Mouse (Mus musculus) embryonic facial prominence, embryonic 10.5 days (tissue): ENCODE results near the gene Rab3il1. TPM values are rescaled to one million over a fixed set of nuclear protein-coding genes. Genes with fewer than 3 reads are reported as not detected.

Experiments
- DNase-seq: peaks from one replicate; pipeline ENCODE4 v3.0.0-alpha.2; 2017; ENCODE audit warnings: low spot score
- H3K27ac ChIP-seq: fragments of 300-500 bp; sonication (generic); replicated peaks from 2 replicates; pipeline ENCODE4 v1.5.1; 2016; ENCODE audit warnings: mild to moderate bottlenecking
- H3K27me3 ChIP-seq: fragments of 300-500 bp; sonication (generic); replicated peaks from 2 replicates; pipeline ENCODE4 v1.6.1; 2016; ENCODE audit warnings: low read depth, mild to moderate bottlenecking; ENCODE audit not compliant: poor library complexity, severe bottlenecking
- H3K36me3 ChIP-seq: fragments of 300-500 bp; sonication (generic); replicated peaks from 2 replicates; pipeline ENCODE4 v1.6.1; 2016; ENCODE audit warnings: mild to moderate bottlenecking, moderate library complexity
- H3K4me1 ChIP-seq: fragments of 300-500 bp; sonication (generic); 2 replicates; pipeline ENCODE4 v1.6.1; 2016
- H3K4me3 ChIP-seq: fragments of 300-500 bp; sonication (generic); 2 replicates; pipeline ENCODE4 v1.5.1; 2016; ENCODE audit warnings: mild to moderate bottlenecking, moderate library complexity
- H3K9me3 ChIP-seq: fragments of 300-500 bp; sonication (generic); 2 replicates; pipeline ENCODE4 v1.6.1; 2016; ENCODE audit warnings: mild to moderate bottlenecking
- WGBS: fragments of 180-500 bp; shearing (Covaris S2); methylation state at CpG from one replicate; pipeline ENCODE4 v1.1.7; 2016; 5-methylcytosine and 5-hydroxymethylcytosine counted together
- polyA plus RNA-seq: library from polyadenylated mRNA; unstranded; fragments of >200 nt; fragmentation: Nextera tagmentation; extraction: Ambion mirVana; gene quantifications from 2 replicates; pipeline ENCODE4 v1.2.1, GENCODE M21; 2016

Gene Rab3il1
- 51.7 and 57.4 TPM in 2 replicates for polyA plus RNA-seq

GRCm38 (mm10) chr19:10001206-10001969 is at the start of gene Rab3il1, which contains the start of gene Best1:
Gene Rab3il1, plus strand, starts transcription at chr19:10001669.
Gene Best1, minus strand, starts transcription at chr19:10001633.
- no peak for DNase-seq
- no peaks in the 10 kb centered on the region for H3K4me1 ChIP-seq
- 0 out of 2 replicates have a peak, but pooled peaks cover 4% of the 10 kb centered on the region for H3K9me3 ChIP-seq
- WGBS = 79% methylated on average over 7 of the region's 7 CpGs
- no peaks in the 10 kb centered on the region for H3K27me3 ChIP-seq
- H3K4me3 ChIP-seq = no peak within 1 kb of the TSS
- H3K36me3 ChIP-seq = no peaks in the 10 kb centered on the region
- H3K27ac ChIP-seq = peak within 1 kb of the TSS; percentile 19; the same call in 1 of the 2 replicates

DNA sequence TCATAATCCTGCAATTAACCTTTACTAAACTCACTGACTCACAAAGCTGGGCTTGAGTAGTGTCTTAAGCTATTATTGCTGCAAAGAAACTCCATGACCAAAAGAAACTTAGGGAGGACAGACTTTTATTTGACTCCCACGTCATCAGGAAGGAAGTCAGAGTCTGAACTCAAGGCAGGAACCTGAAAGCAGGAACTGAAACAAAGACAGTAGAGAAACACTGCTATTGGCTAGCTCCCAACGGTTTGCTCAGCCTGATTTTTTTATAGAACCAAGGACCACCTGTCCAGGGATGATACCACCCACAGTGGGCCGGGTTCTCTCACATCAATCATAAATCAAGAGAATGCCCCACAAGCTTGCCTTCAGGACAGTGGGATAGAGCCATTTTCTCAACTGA is 49.1 kb upstream of the Rab3il1 start:
- H3K27me3 ChIP-seq = no peaks in the 10 kb centered on the region
- DNase-seq = no peak
- H3K9me3 ChIP-seq = 0 out of 2 replicates have a peak, but pooled peaks cover 2% of the 10 kb centered on the region
- no peak overlapping the region for H3K27ac ChIP-seq
- no peaks in the 10 kb centered on the region for H3K36me3 ChIP-seq
- WGBS = 81% methylated on average over 3 of the region's 3 CpGs
- H3K4me1 ChIP-seq = peaks cover 14% of the 10 kb centered on the region
- H3K4me3 ChIP-seq = no peak overlapping the region

DNA sequence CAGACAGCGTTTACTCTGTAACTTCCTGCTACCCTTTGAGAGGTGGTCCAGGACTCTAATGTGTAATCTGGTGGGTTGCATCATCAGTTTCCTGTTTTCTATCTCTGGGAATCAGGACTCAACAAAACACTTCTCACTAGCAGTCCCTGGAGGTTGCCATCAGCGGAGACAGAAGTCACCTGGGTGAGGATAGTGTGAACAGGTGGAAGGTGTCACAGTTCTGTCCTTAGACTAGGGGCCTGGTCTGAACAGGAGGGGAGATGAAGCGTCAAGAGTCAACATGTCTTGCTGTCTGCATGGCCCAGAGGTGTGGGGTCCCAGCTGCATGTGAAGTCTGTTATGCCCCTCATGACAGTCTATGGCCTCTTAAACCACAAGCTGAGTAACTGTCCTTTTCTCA is 48.6 kb upstream of the Rab3il1 start:
- no peaks in the 10 kb centered on the region for H3K27me3 ChIP-seq
- WGBS = 83% methylated on average over 3 of the region's 3 CpGs
- H3K9me3 ChIP-seq = 0 out of 2 replicates have a peak, but pooled peaks cover 2% of the 10 kb centered on the region
- no peaks in the 10 kb centered on the region for H3K36me3 ChIP-seq
- H3K4me1 ChIP-seq = peaks cover 14% of the 10 kb centered on the region
- no peak for DNase-seq
- H3K27ac ChIP-seq = no peak overlapping the region
- H3K4me3 ChIP-seq = no peak overlapping the region

DNA sequence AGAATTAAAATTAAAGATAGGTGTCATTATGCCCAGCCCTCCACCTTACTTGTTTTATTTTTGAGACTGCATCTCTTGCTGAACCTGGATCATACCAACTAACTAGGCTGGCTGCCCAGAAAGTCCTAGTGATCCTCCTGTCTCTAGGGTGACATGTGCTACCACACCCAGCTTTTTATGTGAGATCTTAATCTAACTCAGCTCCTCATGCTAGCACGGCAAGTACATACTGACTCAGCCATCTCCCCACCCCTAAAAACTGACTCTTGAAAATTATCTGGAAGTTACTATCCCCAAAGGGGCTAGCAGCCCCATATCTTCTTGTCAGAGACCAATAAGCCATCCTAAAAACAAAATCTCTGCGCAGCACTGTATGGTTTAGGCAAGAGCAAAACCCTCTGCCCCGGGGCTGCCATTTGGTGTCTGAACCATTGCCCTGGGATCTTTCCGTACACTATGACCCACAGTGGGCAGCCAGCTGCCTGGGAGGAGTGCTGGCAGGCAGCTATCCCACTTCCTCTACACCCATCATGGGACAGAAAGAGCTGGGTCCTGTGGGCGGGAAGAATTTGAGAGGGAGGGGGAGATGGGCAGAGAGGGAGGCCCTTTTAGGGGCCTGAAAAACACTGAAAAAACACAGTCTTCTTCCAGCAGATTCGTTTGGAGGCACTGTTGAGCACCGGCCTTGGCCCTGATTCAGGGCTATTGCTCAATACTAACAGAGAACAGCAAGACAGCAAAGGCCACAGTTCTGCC is 47.2 kb upstream of the Rab3il1 start:
- Histone ChIP-seq H3K9me3 (0 out of 2 replicates have a peak, but pooled peaks cover 2% of the 10 kb centered on the region), H3K4me3 (no peak overlapping the region), H3K27me3 (no peaks in the 10 kb centered on the region), H3K36me3 (no peaks in the 10 kb centered on the region), H3K4me1 (peaks cover 14% of the 10 kb centered on the region), H3K27ac (peak overlapping the region; percentile 77)
- WGBS = 38% methylated on average over 7 of the region's 7 CpGs
- peak; percentile 48 for DNase-seq

- H3K27ac ChIP-seq = peak overlapping the region; percentile 77
- H3K4me1 ChIP-seq = peaks cover 14% of the 10 kb centered on the region
- DNase-seq = no peak
- H3K36me3 ChIP-seq = no peaks in the 10 kb centered on the region
- H3K4me3 ChIP-seq = no peak overlapping the region
- H3K9me3 ChIP-seq = 0 out of 2 replicates have a peak, but pooled peaks cover 1% of the 10 kb centered on the region
- H3K27me3 ChIP-seq = no peaks in the 10 kb centered on the region
- whole genome bisulfite sequencing = 50% methylated on average over 5 of the region's 5 CpGs
Observed at GRCm38 (mm10) chr19:9954811-9955202, 46.7 kb upstream of the Rab3il1 start.

GRCm38 (mm10) chr19:9955438-9955837 is 46.0 kb upstream of the Rab3il1 start:
- 84% methylated on average over 1 of the region's 1 CpGs for WGBS
- Histone ChIP-seq H3K4me3 (no peak overlapping the region), H3K27ac (no peak overlapping the region), H3K9me3 (no peaks in the 10 kb centered on the region), H3K4me1 (peaks cover 14% of the 10 kb centered on the region), H3K36me3 (no peaks in the 10 kb centered on the region), H3K27me3 (no peaks in the 10 kb centered on the region)
- DNase-seq = no peak

GRCm38 (mm10) chr19:9956624-9957388 is 44.7 kb upstream of the Rab3il1 start:
- peaks cover 14% of the 10 kb centered on the region for H3K4me1 ChIP-seq
- no peaks in the 10 kb centered on the region for H3K27me3 ChIP-seq
- 0 out of 2 replicates have a peak overlapping the region, but pooled peaks have one; percentile 37 for H3K27ac ChIP-seq
- H3K36me3 ChIP-seq = no peaks in the 10 kb centered on the region
- H3K9me3 ChIP-seq = no peaks in the 10 kb centered on the region
- H3K4me3 ChIP-seq = no peak overlapping the region
- DNase-seq = no peak
- 75% methylated on average over 4 of the region's 4 CpGs for WGBS

DNA sequence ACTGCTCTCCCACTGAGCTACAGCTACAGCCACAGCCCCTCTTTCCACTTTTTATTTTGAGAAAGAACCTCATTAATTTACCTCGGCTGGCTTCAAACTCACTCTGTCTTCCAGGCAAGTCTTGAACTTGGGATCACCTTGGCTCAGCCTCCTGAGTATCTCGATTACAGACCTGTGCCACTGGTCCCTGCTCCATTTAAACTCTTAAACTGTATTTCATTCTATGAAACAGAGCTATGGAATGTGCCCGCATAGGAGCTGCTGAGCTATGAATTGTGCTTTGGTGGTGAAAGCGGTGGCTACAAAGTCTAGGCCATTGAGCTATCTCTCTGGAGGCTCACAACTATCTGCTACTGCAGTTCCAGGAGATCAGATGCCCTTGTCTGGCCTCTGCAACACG is 43.5 kb upstream of the Rab3il1 start:
- Histone ChIP-seq H3K27me3 (no peaks in the 10 kb centered on the region), H3K9me3 (no peaks in the 10 kb centered on the region), H3K36me3 (no peaks in the 10 kb centered on the region), H3K4me3 (no peak overlapping the region), H3K4me1 (peaks cover 14% of the 10 kb centered on the region), H3K27ac (no peak overlapping the region)
- WGBS = 87% methylated on average over 5 of the region's 5 CpGs
- no peak for DNase-seq

DNA sequence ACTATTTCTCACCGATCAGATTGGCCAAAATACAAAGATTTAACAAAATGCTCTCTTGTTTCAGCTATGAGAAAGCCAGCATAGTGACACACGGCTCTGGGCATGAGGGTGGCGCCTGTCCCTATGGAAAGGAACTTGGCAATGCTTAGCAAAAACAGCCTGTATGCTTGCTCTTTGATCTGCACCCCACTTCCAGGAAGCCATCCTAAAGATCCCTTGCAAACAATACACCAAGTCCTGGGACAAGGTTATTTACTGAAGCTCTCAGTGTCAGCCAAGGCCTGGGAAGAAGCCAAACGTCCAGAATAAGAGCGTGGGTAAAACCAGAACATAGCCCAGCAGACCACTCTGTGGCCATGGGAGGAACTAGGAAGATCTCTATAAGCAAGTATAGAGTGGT is 40.7 kb upstream of the Rab3il1 start:
- no peaks in the 10 kb centered on the region for H3K27me3 ChIP-seq
- H3K4me1 ChIP-seq = peaks cover 6% of the 10 kb centered on the region
- H3K27ac ChIP-seq = no peak overlapping the region
- no peak for DNase-seq
- H3K4me3 ChIP-seq = no peak overlapping the region
- 80% methylated on average over 5 of the region's 5 CpGs for WGBS
- H3K36me3 ChIP-seq = no peaks in the 10 kb centered on the region
- H3K9me3 ChIP-seq = no peaks in the 10 kb centered on the region

DNA sequence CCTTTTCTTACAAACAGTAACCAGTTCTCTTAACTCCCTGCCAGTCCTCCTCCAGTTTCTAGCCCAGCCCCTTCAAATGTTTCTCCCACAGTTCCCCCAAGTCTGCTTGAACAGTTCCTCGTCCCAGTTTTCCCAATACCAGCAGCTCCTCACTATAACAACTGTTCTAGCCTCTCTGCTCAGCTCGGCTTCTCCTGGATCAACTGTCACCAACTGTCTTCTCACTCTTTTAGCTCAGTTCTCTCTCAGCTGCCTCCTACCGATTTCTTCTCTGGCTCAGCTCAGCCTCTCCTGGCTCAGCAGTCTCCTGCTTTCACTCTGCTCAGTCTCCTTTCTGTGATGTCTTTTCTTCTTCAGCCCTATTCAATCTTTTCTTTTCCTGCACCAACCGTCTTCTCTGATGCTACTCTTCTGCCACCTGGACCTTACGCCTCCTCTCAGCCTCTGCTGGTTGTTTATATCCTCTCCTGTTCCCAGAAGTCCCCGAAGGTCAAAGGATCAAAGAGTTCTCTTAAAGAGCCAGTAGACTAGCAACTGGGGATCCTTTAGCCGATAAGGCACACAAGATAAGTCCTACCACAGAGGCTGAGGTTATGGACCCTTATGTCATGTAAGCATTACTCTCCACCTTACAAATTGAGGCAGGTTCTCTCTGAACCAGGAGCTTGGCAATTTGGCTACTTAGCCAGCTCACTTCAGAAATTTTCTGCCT is 37.1 kb upstream of the Rab3il1 start:
- H3K4me1 ChIP-seq = peaks cover 11% of the 10 kb centered on the region
- H3K27me3 ChIP-seq = no peaks in the 10 kb centered on the region
- H3K9me3 ChIP-seq = no peaks in the 10 kb centered on the region
- no peak overlapping the region for H3K27ac ChIP-seq
- H3K4me3 ChIP-seq = no peak overlapping the region
- no peak for DNase-seq
- no peaks in the 10 kb centered on the region for H3K36me3 ChIP-seq
- 30% methylated on average over 7 of the region's 7 CpGs for WGBS

DNA sequence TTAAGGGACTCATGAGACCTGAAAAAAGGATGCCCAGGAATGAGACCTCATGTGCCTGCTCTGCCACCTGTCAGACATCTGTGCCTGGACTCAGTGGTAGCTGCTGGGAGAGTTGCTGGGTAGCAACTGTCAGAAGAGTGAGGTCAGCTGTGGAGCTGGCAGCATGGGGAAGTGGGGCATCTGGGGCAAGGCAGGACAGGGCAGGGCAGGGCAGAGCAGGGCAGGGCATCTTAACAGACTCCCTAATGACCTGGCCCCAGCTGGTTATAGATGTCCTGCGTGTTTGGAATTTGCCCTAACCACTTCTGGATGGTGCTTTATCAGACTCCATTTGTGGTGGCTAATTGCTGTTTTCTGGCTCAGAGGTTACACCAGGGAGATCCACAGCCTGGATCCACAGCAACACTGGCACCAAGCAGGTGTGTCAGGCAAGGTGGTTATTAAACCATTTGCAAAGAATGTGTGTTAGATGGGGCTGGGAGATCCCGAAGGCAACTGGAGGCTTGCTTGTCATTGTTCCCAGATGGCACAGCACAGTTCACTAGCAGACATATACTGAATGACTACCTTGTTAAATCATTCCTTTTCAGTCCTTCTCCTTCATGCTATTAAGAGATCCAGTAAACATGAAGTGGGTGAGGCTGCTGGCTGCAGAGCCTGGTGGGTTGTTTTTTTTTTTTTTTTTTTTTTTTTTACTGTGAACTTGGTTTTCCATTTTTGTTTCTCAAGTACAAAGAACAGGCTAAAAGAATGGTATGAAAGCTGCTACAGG is 35.2 kb upstream of the Rab3il1 start:
- WGBS = 50% methylated on average over 2 of the region's 2 CpGs
- H3K27me3 ChIP-seq = no peaks in the 10 kb centered on the region
- peaks cover 11% of the 10 kb centered on the region for H3K4me1 ChIP-seq
- DNase-seq = no peak
- no peaks in the 10 kb centered on the region for H3K36me3 ChIP-seq
- H3K9me3 ChIP-seq = no peaks in the 10 kb centered on the region
- no peak overlapping the region for H3K27ac ChIP-seq
- H3K4me3 ChIP-seq = no peak overlapping the region
